Mouse (Mus musculus) kidney, embryonic 15.5 days (tissue): Measurements from ENCODE around the gene Bri3. TPM values are rescaled to one million over a fixed set of nuclear protein-coding genes. Genes with fewer than 3 reads are reported as not detected.
"Not testable (repeated sequence)": the region's sequence is repeated elsewhere in the genome, so short reads cannot be mapped to it uniquely, and the experiment has no call there.

Experiments used
- ATAC-seq: fragments of 200-750 bp; cut with Nextera tagmentation; replicated peaks from 2 replicates; pipeline ENCODE4 v1.8.0; 2017; ENCODE audit warnings: moderate TSS enrichment; ENCODE audit not compliant: low FRiP score
- H3K27ac ChIP-seq: fragments of 300-500 bp; sonication (generic); 2 replicates; pipeline ENCODE4 v1.5.1; 2015; ENCODE audit warnings: mild to moderate bottlenecking, inconsistent platforms
- H3K27me3 ChIP-seq: fragments of 300-500 bp; sonication (generic); 2 replicates; pipeline ENCODE4 v1.6.1; 2015; ENCODE audit warnings: inconsistent platforms
- H3K36me3 ChIP-seq: fragments of 300-500 bp; sonication (generic); 2 replicates; pipeline ENCODE4 v1.6.1; 2015; ENCODE audit warnings: inconsistent platforms
- H3K4me1 ChIP-seq: fragments of 300-500 bp; sonication (generic); 2 replicates; pipeline ENCODE4 v1.6.1; 2015; ENCODE audit warnings: inconsistent platforms
- H3K4me2 ChIP-seq: fragments of 300-500 bp; sonication (generic); 2 replicates; pipeline ENCODE4 v1.6.1; 2015; ENCODE audit warnings: moderate library complexity, mild to moderate bottlenecking, inconsistent platforms
- H3K4me3 ChIP-seq: fragments of 300-500 bp; sonication (generic); replicated peaks from 2 replicates; pipeline ENCODE4 v1.5.1; 2015; ENCODE audit warnings: mild to moderate bottlenecking, inconsistent platforms
- H3K9ac ChIP-seq: fragments of 300-500 bp; sonication (generic); 2 replicates; pipeline ENCODE4 v1.6.1; 2015; ENCODE audit warnings: mild to moderate bottlenecking, inconsistent platforms
- H3K9me3 ChIP-seq: fragments of 300-500 bp; sonication (generic); replicated peaks from 2 replicates; pipeline ENCODE4 v1.6.1; 2016; ENCODE audit warnings: inconsistent platforms
- WGBS: fragments of 180-500 bp; shearing (Covaris S2); methylation state at CpG from one replicate; pipeline ENCODE4 v1.1.7; 2015; ENCODE audit warnings: mixed read lengths; 5-methylcytosine and 5-hydroxymethylcytosine counted together
- polyA plus RNA-seq: library from polyadenylated mRNA; unstranded; fragments of >200 nt; fragmentation: Nextera tagmentation; extraction: Ambion mirVana; gene quantifications from 2 replicates; pipeline ENCODE4 v1.2.1, GENCODE M21; 2015

The Bri3 gene
- polyA plus RNA-seq, 1 experiment from 2014 or later = 123 TPM

GRCm38 (mm10) chr5:144356776-144357455, 112.7 kb downstream of the Bri3 start:
- no peak for ATAC-seq
- peak overlapping the region; percentile 91 for H3K27ac ChIP-seq

GRCm38 (mm10) chr5:144357551-144357880, 113.3 kb downstream of the Bri3 start:
- Histone ChIP-seq H3K36me3 (no peaks in the 10 kb centered on the region), H3K27me3 (no peaks in the 10 kb centered on the region), H3K4me1 (peaks cover 44% of the 10 kb centered on the region), H3K27ac (peak overlapping the region; percentile 91), H3K9ac (peak overlapping the region; percentile 73), H3K4me3 (peak overlapping the region; percentile 64), H3K9me3 (no peaks in the 10 kb centered on the region), H3K4me2 (peak overlapping the region; percentile 90)
- ATAC-seq = no peak
- WGBS = under 1% methylated on average over 27 of the region's 27 CpGs

More at GRCm38 (mm10) chr5:144356776-144357455, 112.7 kb downstream of the Bri3 start:
- peak overlapping the region; percentile 73 for H3K9ac ChIP-seq
- H3K4me2 ChIP-seq = peak overlapping the region; percentile 90
- no peaks in the 10 kb centered on the region for H3K9me3 ChIP-seq
- H3K4me1 ChIP-seq = peaks cover 44% of the 10 kb centered on the region
- no peaks in the 10 kb centered on the region for H3K36me3 ChIP-seq
- H3K27me3 ChIP-seq = no peaks in the 10 kb centered on the region
- 7% methylated on average over 17 of the region's 17 CpGs for WGBS
- peak overlapping the region; percentile 64 for H3K4me3 ChIP-seq

GRCm38 (mm10) chr5:144357881-144358591, 113.8 kb downstream of the Bri3 start, which contains the start of gene Baiap2l1:
TSS of gene Baiap2l1 (minus strand) at chr5:144358112.
- WGBS = under 1% methylated on average over 58 of the region's 60 CpGs

GRCm38 (mm10) chr5:144358592-144358917, 114.3 kb downstream of the Bri3 start:
- Histone ChIP-seq H3K4me3 (peak overlapping the region; percentile 64), H3K36me3 (no peaks in the 10 kb centered on the region), H3K27me3 (no peaks in the 10 kb centered on the region), H3K4me2 (peak overlapping the region; percentile 90), H3K9ac (no peak overlapping the region), H3K9me3 (no peaks in the 10 kb centered on the region), H3K27ac (peak overlapping the region; percentile 79), H3K4me1 (peaks cover 44% of the 10 kb centered on the region)
- no peak for ATAC-seq
- WGBS = 6% methylated on average over 10 of the region's 10 CpGs

More at GRCm38 (mm10) chr5:144357881-144358591, 113.8 kb downstream of the Bri3 start, which contains the start of gene Baiap2l1:
- peak within 1 kb of the TSS; percentile 91 for H3K27ac ChIP-seq
- peak within 1 kb of the TSS; percentile 73 for H3K9ac ChIP-seq
- peak within 1 kb of the TSS; percentile 90 for H3K4me2 ChIP-seq
- no peaks in the 10 kb centered on the region for H3K36me3 ChIP-seq
- H3K4me3 ChIP-seq = peak within 1 kb of the TSS; percentile 64
- H3K27me3 ChIP-seq = no peaks in the 10 kb centered on the region
- peak; percentile 97 for ATAC-seq
- peaks cover 44% of the 10 kb centered on the region for H3K4me1 ChIP-seq
- no peaks in the 10 kb centered on the region for H3K9me3 ChIP-seq

GRCm38 (mm10) chr5:144359886-144360285, 115.6 kb downstream of the Bri3 start:
- H3K36me3 ChIP-seq = no peaks in the 10 kb centered on the region
- H3K4me3 ChIP-seq = no peak overlapping the region
- peak overlapping the region; percentile 17; the same call in 1 of the 2 replicates for H3K4me2 ChIP-seq
- H3K9me3 ChIP-seq = no peaks in the 10 kb centered on the region
- H3K27ac ChIP-seq = peak overlapping the region; percentile 92
- ATAC-seq = no peak
- H3K4me1 ChIP-seq = peaks cover 44% of the 10 kb centered on the region
- no peak overlapping the region for H3K9ac ChIP-seq
- no peaks in the 10 kb centered on the region for H3K27me3 ChIP-seq
- 48% methylated on average over 6 of the region's 6 CpGs for WGBS

GRCm38 (mm10) chr5:144360346-144360745, 116.1 kb downstream of the Bri3 start:
- Histone ChIP-seq H3K4me3 (no peak overlapping the region), H3K27ac (peak overlapping the region; percentile 92), H3K9ac (no peak overlapping the region), H3K4me1 (peaks cover 44% of the 10 kb centered on the region), H3K27me3 (no peaks in the 10 kb centered on the region), H3K9me3 (no peaks in the 10 kb centered on the region), H3K4me2 (peak overlapping the region; percentile 17; the same call in 1 of the 2 replicates), H3K36me3 (no peaks in the 10 kb centered on the region)
- 18% methylated on average over 6 of the region's 6 CpGs for WGBS
- ATAC-seq = no peak

GRCm38 (mm10) chr5:144364680-144365357, 120.6 kb downstream of the Bri3 start:
- WGBS = 93% methylated on average over 11 of the region's 11 CpGs
- Histone ChIP-seq H3K4me2 (no peak overlapping the region), H3K27me3 (no peaks in the 10 kb centered on the region), H3K4me3 (no peak overlapping the region), H3K4me1 (peaks cover 15% of the 10 kb centered on the region), H3K9ac (no peak overlapping the region), H3K36me3 (no peaks in the 10 kb centered on the region), H3K9me3 (no peaks in the 10 kb centered on the region), H3K27ac (no peak overlapping the region)
- no peak for ATAC-seq

GRCm38 (mm10) chr5:144366551-144366950, 122.3 kb downstream of the Bri3 start:
- WGBS = 79% methylated on average over 6 of the region's 6 CpGs

GRCm38 (mm10) chr5:144368661-144369205, 124.5 kb downstream of the Bri3 start:
- no peaks in the 10 kb centered on the region for H3K27me3 ChIP-seq
- no peak overlapping the region for H3K27ac ChIP-seq
- H3K4me3 ChIP-seq = no peak overlapping the region
- no peaks in the 10 kb centered on the region for H3K4me1 ChIP-seq
- no peaks in the 10 kb centered on the region for H3K9me3 ChIP-seq
- H3K36me3 ChIP-seq = no peaks in the 10 kb centered on the region
- no peak overlapping the region for H3K9ac ChIP-seq
- ATAC-seq = no peak
- WGBS = 76% methylated on average over 9 of the region's 9 CpGs
- no peak overlapping the region for H3K4me2 ChIP-seq

More at GRCm38 (mm10) chr5:144366551-144366950, 122.3 kb downstream of the Bri3 start:
- not testable (repeated sequence) for H3K27ac ChIP-seq, H3K9me3 ChIP-seq, H3K9ac ChIP-seq, H3K27me3 ChIP-seq, H3K4me3 ChIP-seq, ATAC-seq, H3K36me3 ChIP-seq, H3K4me2 ChIP-seq, H3K4me1 ChIP-seq

GRCm38 (mm10) chr5:144370986-144371385, 126.7 kb downstream of the Bri3 start:
- WGBS = 6% methylated on average over 6 of the region's 6 CpGs
- H3K27me3 ChIP-seq = no peaks in the 10 kb centered on the region
- no peak overlapping the region for H3K4me2 ChIP-seq
- H3K9me3 ChIP-seq = no peaks in the 10 kb centered on the region
- 0 out of 2 replicates have a peak, but pooled peaks have one; percentile 22 for ATAC-seq
- H3K4me3 ChIP-seq = no peak overlapping the region
- H3K36me3 ChIP-seq = no peaks in the 10 kb centered on the region
- no peaks in the 10 kb centered on the region for H3K4me1 ChIP-seq
- no peak overlapping the region for H3K27ac ChIP-seq
- H3K9ac ChIP-seq = no peak overlapping the region

- H3K36me3 ChIP-seq = no peaks in the 10 kb centered on the region
- no peak overlapping the region for H3K9ac ChIP-seq
- no peaks in the 10 kb centered on the region for H3K4me1 ChIP-seq
- 47% methylated on average over 2 of the region's 2 CpGs for WGBS
- no peak overlapping the region for H3K27ac ChIP-seq
- H3K27me3 ChIP-seq = no peaks in the 10 kb centered on the region
- H3K4me2 ChIP-seq = no peak overlapping the region
- H3K9me3 ChIP-seq = no peaks in the 10 kb centered on the region
- H3K4me3 ChIP-seq = no peak overlapping the region
- ATAC-seq = 0 out of 2 replicates have a peak, but pooled peaks have one; percentile 15
Observed at GRCm38 (mm10) chr5:144372177-144372576, 127.9 kb downstream of the Bri3 start.

- Histone ChIP-seq H3K9ac (no peak overlapping the region), H3K4me2 (no peak overlapping the region), H3K36me3 (no peaks in the 10 kb centered on the region), H3K27ac (no peak overlapping the region), H3K9me3 (no peaks in the 10 kb centered on the region), H3K27me3 (no peaks in the 10 kb centered on the region), H3K4me1 (no peaks in the 10 kb centered on the region), H3K4me3 (no peak overlapping the region)
- 86% methylated on average over 2 of the region's 2 CpGs for WGBS
- ATAC-seq = no peak
Observed at GRCm38 (mm10) chr5:144372885-144373284, 128.6 kb downstream of the Bri3 start.
